23 mouse cellular contexts compared by ENCODE assay signal in the genomic region with DNA sequence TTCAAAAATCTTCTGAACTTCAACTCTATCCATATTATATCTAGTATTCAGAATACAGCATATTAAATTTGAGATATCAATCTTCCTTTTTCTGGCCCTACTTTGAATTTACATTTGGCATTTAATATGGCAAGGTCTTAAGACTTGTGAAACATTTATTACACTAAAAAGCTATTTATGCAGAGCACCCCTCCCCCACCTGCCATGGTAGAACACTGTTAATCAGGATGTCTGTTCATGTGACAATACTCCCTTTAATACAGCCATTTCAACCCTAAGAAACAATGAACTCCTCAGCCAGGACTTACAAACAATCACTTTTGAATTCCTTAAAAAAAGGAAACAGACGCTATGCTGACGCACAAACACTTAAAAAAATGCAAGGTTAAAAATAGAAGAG. TPM values are rescaled to one million over a fixed set of nuclear protein-coding genes. Genes with fewer than 3 reads are reported as not detected.
A peak's percentile ranks its signal among the peaks of the same experiment; 100 is the strongest.
DNase-seq lines count a peak whose midpoint lies in the region; ATAC-seq lines count a peak whose summit lies in the region.
"Had no signal": no experiment of that assay in that cellular context is flagged by ENCODE, and none has a peak within 500 bp of the region (broad histone marks: within the 10 kb centered on the region; RNA-seq: fewer than 3 reads in every experiment).

No protein-coding gene starts in this region.

- no peaks in the 10 kb centered on the region for H3K9me3 ChIP-seq in kidney, embryonic 15.5 days (replicated peaks)
- H3K9me3 ChIP-seq in forebrain, embryonic 12.5 days, result no peaks in the 10 kb centered on the region
- H3K9me3 ChIP-seq: hindbrain, embryonic 13.5 days; limb, embryonic 15.5 days; liver, embryonic 15.5 days; megakaryocyte, embryonic 14.5 days; stomach, embryonic 15.5 days had no signal

- intact Hi-C loops in heart, postnatal 25 days (cut with DNase I), result no loop called here

- peaks cover 19% of the 10 kb centered on the region for H3K36me3 ChIP-seq in kidney, embryonic 15.5 days
- peaks cover 11% of the 10 kb centered on the region for H3K36me3 ChIP-seq in forebrain, embryonic 12.5 days (replicated peaks)

- no peak for ATAC-seq in kidney, embryonic 15.5 days (replicated peaks; ENCODE audit: low FRiP score)
- ATAC-seq in forebrain, embryonic 12.5 days (ENCODE audit: low FRiP score), result no peak
- ATAC-seq: forebrain, embryonic 14.5 days; inflammation-experienced regulatory T-cells, adult 6 months had no signal

- DNase-seq in heart, adult 9 months (ENCODE audit: low spot score in 2 of 2), result peak; percentile 14 to 44
- DNase-seq in heart, postnatal 25 days (ENCODE audit: low spot score), result no peak
- DNase-seq in kidney, postnatal 10 days, result peak; percentile 51
- DNase-seq in kidney, postnatal 36 days, result peak; percentile 40 to 59
- DNase-seq: B cell, adult 2 months; cerebellum, adult 2 months; cerebellum, postnatal 36 days; gastrocnemius, postnatal 25 days; lung, postnatal 10 days; right cerebral cortex, postnatal 25 days; thymus, adult 18-20 months had no signal

- no peak overlapping the region for H3K9ac ChIP-seq in kidney, embryonic 15.5 days
- H3K9ac ChIP-seq in forebrain, embryonic 12.5 days, result no peak overlapping the region
- H3K9ac ChIP-seq: hindbrain, embryonic 13.5 days; limb, embryonic 15.5 days; liver, embryonic 15.5 days; stomach, embryonic 15.5 days had no signal

- H3K27ac ChIP-seq in kidney, embryonic 15.5 days, result no peak overlapping the region
- H3K27ac ChIP-seq in brown adipose tissue, adult 24 weeks (replicated peaks; ENCODE audit: low read depth, low read length), result peak overlapping the region; percentile 89
- no peak overlapping the region for H3K27ac ChIP-seq in forebrain, embryonic 12.5 days
- H3K27ac ChIP-seq: limb, embryonic 15.5 days; liver, embryonic 15.5 days; stomach, embryonic 15.5 days had no signal

- no peak overlapping the region for H3K4me2 ChIP-seq in kidney, embryonic 15.5 days
- H3K4me2 ChIP-seq in forebrain, embryonic 12.5 days, result no peak overlapping the region
- H3K4me2 ChIP-seq: hindbrain, embryonic 13.5 days; limb, embryonic 15.5 days; liver, embryonic 15.5 days; stomach, embryonic 15.5 days had no signal

- H3K4me3 ChIP-seq in kidney, embryonic 15.5 days (replicated peaks), result no peak overlapping the region
- H3K4me3 ChIP-seq in brown adipose tissue, adult 24 weeks (ENCODE audit: insufficient read depth, low read depth, low read length), result no peak overlapping the region
- no peak overlapping the region for H3K4me3 ChIP-seq in forebrain, embryonic 12.5 days (replicated peaks)
- H3K4me3 ChIP-seq: hindbrain, embryonic 13.5 days; limb, embryonic 15.5 days; liver, embryonic 15.5 days; megakaryocyte, embryonic 14.5 days; stomach, embryonic 15.5 days had no signal

- WGBS in kidney, embryonic 15.5 days, result 60% methylated on average over 2 of the region's 2 CpGs
- 53% methylated on average over 2 of the region's 2 CpGs for WGBS in forebrain, embryonic 12.5 days

- H3K4me1 ChIP-seq in kidney, embryonic 15.5 days, result no peaks in the 10 kb centered on the region
- peaks cover 9% of the 10 kb centered on the region for H3K4me1 ChIP-seq in brown adipose tissue, adult 24 weeks (ENCODE audit: control insufficient read depth, insufficient read depth, insufficient read length, low read length)
- H3K4me1 ChIP-seq in forebrain, embryonic 12.5 days, result 0 out of 2 replicates have a peak, but pooled peaks cover 3% of the 10 kb centered on the region
- H3K4me1 ChIP-seq: hindbrain, embryonic 13.5 days; liver, embryonic 15.5 days; stomach, embryonic 15.5 days had no signal

- no peaks in the 10 kb centered on the region for H3K27me3 ChIP-seq in kidney, embryonic 15.5 days
- no peaks in the 10 kb centered on the region for H3K27me3 ChIP-seq in forebrain, embryonic 12.5 days
- H3K27me3 ChIP-seq: hindbrain, embryonic 13.5 days; limb, embryonic 15.5 days; liver, embryonic 15.5 days; megakaryocyte, embryonic 14.5 days; stomach, embryonic 15.5 days had no signal

RNA-seq across cellular contexts. Expression of gene Sos1, which starts 52.3 kb away (rescaled TPM):
- total RNA-seq in heart, postnatal 25 days (2021), result 10 to 100 TPM; 11.4 to 13.5 TPM
- 4.6 TPM in 2 replicates for polyA plus RNA-seq in kidney, embryonic 15.5 days (2015; fragmentation: Nextera tagmentation; extraction: Ambion mirVana)
- polyA plus RNA-seq in brown adipose tissue, adult 24 weeks (2012; ENCODE audit: insufficient read depth, insufficient read length, missing spikeins), result 8.2 and 9.8 TPM in 2 replicates
- polyA plus RNA-seq in forebrain, embryonic 12.5 days (2016; fragmentation: Nextera tagmentation; extraction: Ambion mirVana), result 7.9 and 8.0 TPM in 2 replicates

RNA-seq across cellular contexts. Expression of gene Gm10190, which starts 54.6 kb away (rescaled TPM):
- not detected for total RNA-seq in heart, postnatal 25 days (2021)
- polyA plus RNA-seq in kidney, embryonic 15.5 days (2015; fragmentation: Nextera tagmentation; extraction: Ambion mirVana), result 1.7 and 2.0 TPM in 2 replicates
- not detected in 2 replicates for polyA plus RNA-seq in brown adipose tissue, adult 24 weeks (2012; ENCODE audit: insufficient read depth, insufficient read length, missing spikeins)
- 1.9 and 2.0 TPM in 2 replicates for polyA plus RNA-seq in forebrain, embryonic 12.5 days (2016; fragmentation: Nextera tagmentation; extraction: Ambion mirVana)
- total RNA-seq: gastrocnemius, postnatal 25 days; midbrain, postnatal 0 days; neutrophil, adult 5-6 weeks had no signal
- polyA plus RNA-seq: cerebellum, adult 2 months; inflammation-experienced regulatory T-cells, adult 6 months; liver, embryonic 15.5 days had no signal
